Mouse (Mus musculus) hindbrain, embryonic 11.5 days (tissue): ENCODE measurements around the gene Megf6. TPM values are rescaled to one million over a fixed set of nuclear protein-coding genes. Genes with fewer than 3 reads are reported as not detected.

Source experiments
- ATAC-seq: fragments of 200-750 bp; cut with Nextera tagmentation; 2 replicates; pipeline ENCODE4 v1.8.0; 2017; ENCODE audit warnings: mild to moderate bottlenecking, moderate TSS enrichment, moderate library complexity; ENCODE audit not compliant: low FRiP score
- DNase-seq: peaks from one replicate; pipeline ENCODE4 v3.0.0-alpha.2; 2015; ENCODE audit warnings: low spot score
- H3K27ac ChIP-seq: fragments of 300-500 bp; sonication (generic); 2 replicates; pipeline ENCODE4 v1.5.1; 2014; ENCODE audit warnings: mild to moderate bottlenecking, low read depth, low read length
- H3K27me3 ChIP-seq: fragments of 300-500 bp; sonication (generic); 2 replicates; pipeline ENCODE4 v1.6.1; 2014; ENCODE audit warnings: mild to moderate bottlenecking, low read length, moderate library complexity, mixed read lengths; ENCODE audit not compliant: control insufficient read depth, insufficient read depth
- H3K36me3 ChIP-seq: fragments of 300-500 bp; sonication (generic); 2 replicates; pipeline ENCODE4 v1.6.1; 2014; ENCODE audit warnings: mild to moderate bottlenecking, low read length, moderate library complexity, mixed read lengths; ENCODE audit not compliant: control insufficient read depth, insufficient read depth
- H3K4me1 ChIP-seq: fragments of 300-500 bp; sonication (generic); replicated peaks from 2 replicates; pipeline ENCODE4 v1.6.1; 2014; ENCODE audit warnings: low read length, mixed read lengths; ENCODE audit not compliant: control insufficient read depth, insufficient read depth
- H3K4me2 ChIP-seq: fragments of 300-500 bp; sonication (generic); replicated peaks from 2 replicates; pipeline ENCODE4 v1.6.1; 2014; ENCODE audit warnings: mild to moderate bottlenecking, low read depth, low read length
- H3K4me3 ChIP-seq: fragments of 300-500 bp; sonication (generic); 2 replicates; pipeline ENCODE4 v1.5.1; 2014; ENCODE audit warnings: low read depth, low read length
- H3K9ac ChIP-seq: fragments of 300-500 bp; sonication (generic); 2 replicates; pipeline ENCODE4 v1.6.1; 2014; ENCODE audit warnings: low read depth, low read length
- H3K9me3 ChIP-seq: fragments of 300-500 bp; sonication (generic); 2 replicates; pipeline ENCODE4 v1.6.1; 2016; ENCODE audit warnings: low read length; ENCODE audit not compliant: control insufficient read depth
- WGBS: fragments of 180-500 bp; shearing (Covaris S2); extraction: QIAGEN DNeasy Blood & Tissue Kit; methylation state at CpG from one replicate; pipeline ENCODE4 v1.1.7; 2014; 5-methylcytosine and 5-hydroxymethylcytosine counted together
- polyA plus RNA-seq: library from polyadenylated mRNA; unstranded; fragments of >200 nt; fragmentation: Nextera tagmentation; extraction: Ambion mirVana; gene quantifications from 2 replicates; pipeline ENCODE4 v1.2.1, GENCODE M21; 2014

The Megf6 gene
- polyA plus RNA-seq, 1 experiment from 2014 or later, result 18.2 TPM

DNA sequence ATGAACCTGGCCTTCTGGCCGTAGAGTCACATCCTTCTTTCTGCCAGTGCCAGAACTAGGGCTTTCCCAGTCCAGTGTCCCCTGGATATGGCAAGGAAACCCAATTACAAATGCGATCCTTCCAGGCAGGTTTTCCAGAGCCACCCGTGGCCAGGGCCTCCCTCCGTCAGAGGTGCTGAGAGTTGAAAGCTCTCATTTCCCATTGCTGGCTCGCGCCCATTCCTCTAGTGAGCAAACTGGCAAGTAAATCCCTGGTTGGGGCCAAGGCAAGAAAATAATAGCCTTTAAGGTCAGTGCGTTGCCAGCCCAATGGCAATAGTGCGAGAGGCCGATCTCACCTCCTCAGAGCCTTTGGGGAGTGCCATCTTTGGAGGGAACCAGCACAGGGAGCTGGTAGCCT is 59.0 kb downstream of the Megf6 start:
- Histone ChIP-seq H3K9me3 (no peaks in the 10 kb centered on the region), H3K4me1 (no peaks in the 10 kb centered on the region), H3K36me3 (no peaks in the 10 kb centered on the region), H3K27ac (no peak overlapping the region), H3K4me2 (no peak overlapping the region), H3K9ac (no peak overlapping the region), H3K27me3 (no peaks in the 10 kb centered on the region), H3K4me3 (no peak overlapping the region)
- ATAC-seq (no peak), DNase-seq (no peak)
- 93% methylated on average over 9 of the region's 9 CpGs for WGBS

DNA sequence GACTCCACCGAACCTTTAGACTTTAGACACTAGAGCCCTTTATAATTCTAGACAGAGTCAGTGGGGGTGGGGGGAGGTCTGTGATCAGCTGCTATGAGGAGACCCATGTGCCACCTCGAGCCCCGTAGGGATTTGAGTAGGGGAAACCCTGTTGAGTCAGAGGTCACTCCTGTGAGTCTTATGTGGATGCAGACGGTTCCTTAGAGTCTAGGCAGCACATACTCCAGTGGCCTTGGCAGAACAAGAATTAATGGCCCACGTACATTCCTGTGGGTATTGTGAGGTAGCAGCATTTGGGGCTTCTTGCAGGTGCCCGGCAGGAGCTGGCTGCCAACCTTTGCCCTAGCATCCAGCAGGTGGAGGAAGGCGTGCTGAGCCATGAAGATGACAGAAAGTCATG is 60.9 kb downstream of the Megf6 start:
- Histone ChIP-seq H3K4me3 (no peak overlapping the region), H3K9ac (no peak overlapping the region), H3K4me2 (no peak overlapping the region), H3K9me3 (no peaks in the 10 kb centered on the region), H3K27ac (no peak overlapping the region), H3K36me3 (no peaks in the 10 kb centered on the region), H3K4me1 (no peaks in the 10 kb centered on the region), H3K27me3 (no peaks in the 10 kb centered on the region)
- DNase-seq (no peak), ATAC-seq (no peak)
- WGBS, result 84% methylated on average over 7 of the region's 7 CpGs

GRCm38 (mm10) chr4:154232295-154232694 is 61.8 kb downstream of the Megf6 start:
- Histone ChIP-seq H3K4me1 (0 out of 2 replicates have a peak, but pooled peaks cover under 1% of the 10 kb centered on the region), H3K9ac (no peak overlapping the region), H3K4me2 (no peak overlapping the region), H3K9me3 (no peaks in the 10 kb centered on the region), H3K27ac (no peak overlapping the region), H3K4me3 (no peak overlapping the region), H3K27me3 (no peaks in the 10 kb centered on the region), H3K36me3 (no peaks in the 10 kb centered on the region)
- 60% methylated on average over 4 of the region's 4 CpGs for WGBS
- no peak for ATAC-seq
- DNase-seq, result no peak

GRCm38 (mm10) chr4:154236001-154236400 is 65.5 kb downstream of the Megf6 start:
- Histone ChIP-seq H3K4me2 (no peak overlapping the region), H3K36me3 (no peaks in the 10 kb centered on the region), H3K9ac (no peak overlapping the region), H3K4me1 (0 out of 2 replicates have a peak, but pooled peaks cover 3% of the 10 kb centered on the region), H3K27ac (no peak overlapping the region), H3K4me3 (no peak overlapping the region), H3K27me3 (no peaks in the 10 kb centered on the region), H3K9me3 (no peaks in the 10 kb centered on the region)
- 67% methylated on average over 3 of the region's 3 CpGs for WGBS
- DNase-seq, result no peak
- no peak for ATAC-seq

- WGBS, result 7% methylated on average over 10 of the region's 10 CpGs
- H3K4me2 ChIP-seq, result no peak overlapping the region; the same call in 1 of the 2 replicates
- no peaks in the 10 kb centered on the region for H3K36me3 ChIP-seq
- 0 out of 2 replicates have a peak, but pooled peaks cover 3% of the 10 kb centered on the region for H3K4me1 ChIP-seq
- H3K27ac ChIP-seq, result no peak overlapping the region
- H3K4me3 ChIP-seq, result no peak overlapping the region
- H3K27me3 ChIP-seq, result no peaks in the 10 kb centered on the region
- H3K9me3 ChIP-seq, result no peaks in the 10 kb centered on the region
- H3K9ac ChIP-seq, result no peak overlapping the region
- ATAC-seq (peak; percentile 35; the same call in 1 of the 2 replicates), DNase-seq (peak; percentile 25)
These were observed 66.4 kb downstream of the Megf6 start for GRCm38 (mm10) chr4:154236893-154237292.

GRCm38 (mm10) chr4:154237306-154237705 is 66.8 kb downstream of the Megf6 start:
- no peak overlapping the region for H3K4me3 ChIP-seq
- 2% methylated on average over 9 of the region's 9 CpGs for WGBS

DNA sequence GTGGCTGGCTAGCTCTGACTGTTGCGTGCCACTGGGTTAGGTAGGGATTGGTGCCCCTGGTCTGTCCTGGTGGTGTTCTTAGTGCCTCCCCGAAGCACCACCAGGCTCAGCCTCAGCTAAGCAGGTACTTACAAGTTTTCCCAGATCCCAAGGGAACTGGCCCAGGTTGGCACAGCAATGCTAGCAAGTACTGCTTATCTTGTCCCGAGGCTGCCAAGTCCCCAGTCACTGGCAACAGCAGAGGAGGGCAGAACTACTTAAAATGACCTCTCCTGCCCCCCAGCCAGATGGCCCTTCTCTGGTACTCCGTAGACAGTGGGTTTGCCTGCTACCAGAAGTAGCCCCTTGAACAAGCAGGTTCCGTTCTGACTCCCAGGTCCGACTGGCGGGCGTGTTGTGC is 68.7 kb downstream of the Megf6 start:
- Histone ChIP-seq H3K4me3 (no peak overlapping the region), H3K27me3 (no peaks in the 10 kb centered on the region), H3K9me3 (no peaks in the 10 kb centered on the region), H3K9ac (no peak overlapping the region), H3K4me2 (no peak overlapping the region), H3K4me1 (0 out of 2 replicates have a peak, but pooled peaks cover 3% of the 10 kb centered on the region), H3K27ac (no peak overlapping the region), H3K36me3 (no peaks in the 10 kb centered on the region)
- DNase-seq (no peak), ATAC-seq (no peak)
- WGBS, result 91% methylated on average over 8 of the region's 8 CpGs

More at GRCm38 (mm10) chr4:154237306-154237705, 66.8 kb downstream of the Megf6 start:
- H3K36me3 ChIP-seq, result no peaks in the 10 kb centered on the region
- H3K9me3 ChIP-seq, result no peaks in the 10 kb centered on the region
- ATAC-seq (no peak), DNase-seq (peak; percentile 27)
- H3K4me2 ChIP-seq, result no peak overlapping the region; the same call in 1 of the 2 replicates
- peak overlapping the region; percentile 31; the same call in 1 of the 2 replicates for H3K9ac ChIP-seq
- H3K4me1 ChIP-seq, result 0 out of 2 replicates have a peak, but pooled peaks cover 3% of the 10 kb centered on the region
- H3K27me3 ChIP-seq, result no peaks in the 10 kb centered on the region
- no peak overlapping the region for H3K27ac ChIP-seq

DNA sequence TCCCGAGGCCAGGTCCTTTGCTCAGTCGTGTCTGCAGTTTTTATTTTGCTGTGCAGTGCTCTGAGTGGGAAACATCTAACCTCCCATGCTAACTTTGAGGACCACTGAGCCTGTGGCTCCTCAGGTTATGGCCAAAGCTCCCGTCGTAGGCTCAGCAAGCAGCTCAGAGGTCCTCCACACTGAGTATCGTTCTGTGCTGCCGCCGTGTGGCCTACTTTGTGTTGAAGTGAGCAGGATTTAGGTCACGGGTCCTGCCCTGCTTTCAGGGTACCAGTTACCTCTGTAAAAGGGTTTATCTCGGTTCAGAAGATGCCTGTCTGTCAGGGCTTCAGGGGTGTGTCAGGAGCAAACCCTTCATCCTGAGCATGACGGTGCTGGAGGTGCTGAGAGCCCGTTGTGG is 70.1 kb downstream of the Megf6 start:
- no peaks in the 10 kb centered on the region for H3K9me3 ChIP-seq
- H3K4me1 ChIP-seq, result 0 out of 2 replicates have a peak, but pooled peaks cover 3% of the 10 kb centered on the region
- no peak overlapping the region for H3K4me2 ChIP-seq
- WGBS, result 72% methylated on average over 11 of the region's 11 CpGs
- H3K9ac ChIP-seq, result no peak overlapping the region
- ATAC-seq, result no peak
- H3K27ac ChIP-seq, result no peak overlapping the region
- no peak overlapping the region for H3K4me3 ChIP-seq
- no peaks in the 10 kb centered on the region for H3K36me3 ChIP-seq
- H3K27me3 ChIP-seq, result no peaks in the 10 kb centered on the region
- no peak for DNase-seq

DNA sequence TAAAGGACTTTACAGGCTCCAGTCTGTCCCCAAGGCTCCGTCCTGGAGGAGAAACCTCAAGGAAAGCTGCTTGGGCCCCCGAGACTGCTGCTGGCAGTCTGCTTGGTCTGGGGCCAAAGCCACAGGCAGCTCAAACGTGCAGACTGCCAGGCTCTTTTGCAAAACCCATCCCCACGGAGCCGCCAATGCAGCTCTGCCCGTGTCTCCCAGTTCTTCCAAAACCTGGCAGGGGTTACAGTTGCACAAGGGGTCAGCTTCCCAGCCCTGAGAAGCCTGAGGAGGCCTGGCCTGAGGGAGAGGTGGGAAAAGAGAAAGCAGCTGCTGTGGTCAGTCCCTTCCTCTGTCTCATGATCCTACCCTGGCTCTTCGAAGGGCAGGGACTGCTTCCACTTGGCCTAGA is 74.8 kb downstream of the Megf6 start:
- no peak for ATAC-seq
- no peaks in the 10 kb centered on the region for H3K36me3 ChIP-seq
- no peaks in the 10 kb centered on the region for H3K27me3 ChIP-seq
- no peak overlapping the region for H3K27ac ChIP-seq
- no peak for DNase-seq
- WGBS, result 83% methylated on average over 7 of the region's 7 CpGs
- no peak overlapping the region for H3K4me3 ChIP-seq
- H3K4me1 ChIP-seq, result peaks cover 5% of the 10 kb centered on the region; the same call in 1 of the 2 replicates
- no peaks in the 10 kb centered on the region for H3K9me3 ChIP-seq
- H3K4me2 ChIP-seq, result no peak overlapping the region
- H3K9ac ChIP-seq, result no peak overlapping the region
